Mouse (Mus musculus) layer of hippocampus, postnatal 10 days (tissue): ENCODE measurements around the gene Grap. TPM values are rescaled to one million over a fixed set of nuclear protein-coding genes. Genes with fewer than 3 reads are reported as not detected.

Experiments used
- DNase-seq, 2 experiments: peaks; one replicate each; pipeline ENCODE4 v3.0.0; 2021; ENCODE audit warnings: low spot score in 2 of 2
- total RNA-seq, 2 experiments: library from RNA; stranded (reverse); gene quantifications; 2 replicates each; pipeline ENCODE4 v1.2.3; 2021

Gene Grap
- total RNA-seq, 2 experiments from 2014 or later = 9.6 to 10.4 TPM

DNA sequence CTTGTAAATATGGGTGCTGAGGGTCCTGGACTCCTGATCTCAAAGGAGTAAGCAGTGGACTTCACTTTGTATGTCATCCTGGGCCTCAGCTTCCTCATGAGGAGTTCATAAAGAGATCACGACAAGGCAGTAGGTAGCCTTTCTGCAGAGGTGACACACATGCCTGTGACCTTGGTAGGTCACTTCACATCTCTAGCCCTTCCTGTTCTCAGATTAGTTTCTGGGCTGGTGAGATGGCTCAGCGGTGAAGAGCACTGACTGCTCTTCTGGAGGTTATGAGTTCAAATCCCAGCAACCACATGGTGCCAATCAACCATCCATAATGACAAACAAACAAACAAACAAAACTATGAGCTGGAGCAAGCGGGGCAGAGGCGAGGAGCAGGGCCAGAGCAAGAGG, 24.6 kb downstream of the Grap start:
- no peak for DNase-seq

DNA sequence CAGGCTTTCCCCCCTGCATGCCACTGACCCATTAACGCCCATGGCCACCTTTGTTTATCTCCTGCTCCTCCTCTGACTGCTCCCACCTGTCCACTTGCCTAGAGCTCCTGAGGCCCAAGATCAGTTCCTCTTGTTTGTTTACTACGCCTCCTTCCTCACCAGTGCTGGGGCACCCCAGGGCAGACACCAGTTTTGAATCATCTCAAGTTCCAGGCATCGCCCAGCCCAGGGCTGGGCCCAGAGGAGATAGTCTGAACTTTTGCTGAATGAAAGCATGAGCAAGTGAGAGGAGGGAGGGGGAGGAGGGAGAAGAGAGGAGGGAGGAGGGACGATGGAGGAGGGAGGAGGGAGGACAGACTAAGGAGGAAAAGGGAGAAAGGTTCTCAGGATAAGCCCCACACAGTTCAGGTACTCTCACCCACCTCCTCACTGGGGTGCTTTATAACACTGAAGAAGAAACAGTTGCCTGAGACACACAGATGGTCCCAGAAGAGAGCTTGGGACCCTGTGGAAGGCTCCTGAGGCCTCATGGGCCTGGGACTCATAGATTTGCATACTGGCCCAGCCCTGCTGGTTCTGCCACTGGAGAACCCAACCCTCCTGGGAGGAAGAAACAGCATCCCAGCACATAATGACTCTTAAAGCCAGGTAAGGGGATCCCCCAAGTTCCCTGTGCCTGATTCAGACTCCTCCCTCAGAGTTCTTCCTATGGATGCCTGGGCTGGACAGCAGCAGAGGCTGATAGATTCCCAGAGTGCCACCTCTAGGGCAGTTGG, 26.2 kb downstream of the Grap start:
- no peak for DNase-seq

DNA sequence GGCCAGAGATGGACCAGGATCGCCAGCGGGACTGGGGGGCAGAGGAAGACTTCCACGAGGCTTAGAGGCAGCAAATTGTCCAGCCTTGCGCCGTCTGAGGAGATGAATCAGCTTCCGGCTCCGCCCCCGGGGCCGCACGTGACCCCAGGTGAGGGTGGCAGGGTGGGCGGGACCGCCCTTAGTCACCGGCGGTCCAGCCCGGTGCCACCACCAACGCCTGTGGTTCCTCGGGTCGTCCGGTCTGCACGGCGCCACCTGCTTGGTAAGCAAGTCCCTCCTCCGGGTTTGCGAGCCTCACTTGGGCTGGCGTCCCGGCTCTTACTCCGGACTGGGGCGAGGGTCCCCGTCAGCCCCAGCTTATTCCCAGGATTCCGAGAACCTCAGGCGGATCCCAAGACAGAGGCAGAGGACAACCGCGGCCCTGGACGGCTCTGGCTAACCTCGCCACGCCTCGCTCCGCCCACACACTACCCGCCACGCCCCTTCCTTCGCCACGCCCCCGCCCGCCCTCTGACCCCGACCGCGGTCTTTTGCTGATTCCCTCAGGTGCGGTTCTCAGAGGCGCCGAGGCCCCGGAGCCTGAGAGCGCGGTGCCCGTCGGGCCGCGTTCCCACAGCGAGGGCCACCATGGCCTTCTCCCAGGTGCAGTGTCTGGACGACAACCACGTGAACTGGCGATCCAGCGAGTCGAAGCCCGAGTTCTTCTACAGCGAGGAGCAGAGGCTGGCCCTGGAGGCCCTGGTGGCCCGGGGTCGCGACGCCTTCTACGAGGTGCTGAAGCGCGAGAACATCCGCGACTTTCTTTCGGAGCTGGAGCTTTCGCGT, 31.1 kb downstream of the Grap start, which contains the start of gene Fam83g:
Fam83g (plus strand) TSS at position 185 of the 825 bp plus-strand sequence.
- DNase-seq = no peak

DNA sequence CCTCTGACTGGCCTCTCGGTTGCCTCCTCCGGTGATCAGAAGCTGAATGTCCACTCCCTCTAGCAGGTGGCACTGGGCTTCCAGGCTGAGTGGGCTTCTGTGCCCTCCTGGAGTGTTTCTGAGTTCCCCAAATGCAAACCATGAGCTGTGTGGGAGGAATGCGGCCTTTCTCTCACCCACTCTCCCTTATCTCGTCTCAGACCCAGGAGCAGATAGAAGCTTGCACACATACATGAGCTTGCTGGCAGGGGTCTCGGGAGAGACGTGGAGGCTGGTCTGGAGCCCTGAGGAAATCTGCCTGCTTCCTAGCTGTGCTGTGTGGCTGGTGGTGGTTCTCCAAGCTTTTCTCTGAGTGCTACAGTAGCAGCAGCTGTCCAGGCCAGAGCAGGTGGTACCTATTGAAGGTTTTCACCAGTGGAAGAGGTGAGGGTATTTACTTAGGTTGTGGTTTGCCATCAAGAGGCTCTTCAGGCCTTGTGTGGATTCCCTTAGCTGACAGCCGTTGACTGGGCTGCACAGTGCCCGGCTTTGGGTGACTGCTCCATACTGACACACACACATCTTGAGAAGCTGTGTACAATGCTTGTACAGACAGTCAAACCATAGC, 32.2 kb downstream of the Grap start:
- no peak for DNase-seq

DNA sequence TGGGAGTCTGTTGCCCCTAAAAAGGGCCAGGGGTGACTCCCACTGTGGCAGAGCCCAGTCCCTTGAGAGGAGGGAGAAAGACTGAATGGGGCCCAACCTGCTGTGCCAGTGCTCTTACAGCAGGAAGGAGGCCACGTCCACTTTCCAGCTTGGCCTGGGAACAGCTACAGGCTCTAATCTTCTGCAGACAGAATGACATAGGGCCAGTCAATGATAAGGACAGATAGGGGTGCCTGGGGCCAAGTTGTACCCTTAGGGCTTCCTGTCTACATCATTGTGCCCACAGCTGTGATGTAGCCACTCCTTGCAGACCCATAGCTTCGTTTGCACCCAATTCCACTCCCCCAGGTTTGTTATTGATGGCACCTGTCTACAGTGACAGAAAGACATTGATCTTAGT, 33.1 kb downstream of the Grap start:
- DNase-seq = no peak

DNA sequence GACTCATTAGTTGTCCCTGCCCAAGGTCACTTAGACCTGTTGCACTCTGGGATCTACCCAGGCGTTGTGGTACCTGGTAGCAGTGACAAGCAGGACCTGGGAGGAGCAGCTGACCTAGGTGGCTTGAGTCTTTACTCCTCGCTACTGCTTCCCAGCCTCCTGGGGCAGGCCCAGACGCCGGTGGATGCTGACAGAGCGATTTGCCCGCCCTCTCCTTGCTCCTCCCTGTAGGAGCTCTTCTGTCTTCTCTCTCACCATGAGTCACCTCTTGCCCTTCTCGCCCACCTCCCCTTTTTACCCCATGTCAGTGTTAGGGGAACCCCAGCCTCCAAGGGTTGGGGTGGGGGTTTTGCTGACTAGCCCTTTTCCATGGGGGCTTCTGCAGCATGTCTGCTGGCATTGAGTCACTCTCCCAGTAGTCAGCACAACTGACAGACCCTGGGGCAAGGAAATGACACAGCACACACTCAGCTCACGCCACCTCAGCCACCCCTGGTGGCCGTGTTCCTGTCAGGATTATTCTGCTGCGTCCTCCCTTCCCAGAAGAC, 33.9 kb downstream of the Grap start:
- no peak for DNase-seq

DNA sequence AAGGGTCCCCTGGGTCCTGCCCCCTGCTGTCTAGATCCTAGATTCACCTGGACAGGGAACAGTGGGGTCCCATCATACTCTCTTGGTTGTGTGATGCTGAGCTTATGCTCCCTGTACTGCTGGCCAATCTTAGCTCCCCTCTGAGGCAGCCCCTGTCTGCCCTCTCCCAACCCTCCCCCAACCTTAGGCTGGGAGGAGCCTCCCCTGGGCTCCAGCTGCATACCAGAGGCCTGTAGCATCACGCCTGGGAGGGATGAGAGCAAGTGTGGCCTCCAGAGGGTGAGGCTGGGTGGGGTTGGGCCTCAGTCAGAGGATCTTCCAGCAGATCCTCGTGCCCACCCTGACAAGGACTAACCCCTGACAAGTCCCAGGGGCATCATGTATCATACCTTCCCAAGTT, 34.5 kb downstream of the Grap start:
- DNase-seq = no peak

DNA sequence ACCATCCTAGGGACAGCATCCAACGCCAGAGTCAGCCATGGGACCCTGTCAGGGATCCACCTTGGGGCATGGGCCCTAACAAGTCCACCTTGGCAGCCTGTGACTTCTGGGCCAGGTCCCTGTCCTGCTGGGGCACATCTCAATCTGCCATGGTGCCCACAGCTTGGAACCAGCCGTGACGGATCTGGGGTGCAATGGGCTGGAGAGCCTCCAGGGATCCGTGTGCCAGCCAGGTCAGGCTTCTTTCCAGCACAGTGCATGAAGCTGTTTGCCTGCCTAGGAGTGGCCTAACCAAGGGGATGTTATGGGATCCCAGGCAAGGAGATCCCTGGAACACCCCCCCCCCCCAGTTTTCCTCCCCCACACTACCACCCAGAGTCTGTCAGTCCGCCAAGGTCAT, 39.9 kb downstream of the Grap start:
- DNase-seq = peak; percentile 22 to 31

DNA sequence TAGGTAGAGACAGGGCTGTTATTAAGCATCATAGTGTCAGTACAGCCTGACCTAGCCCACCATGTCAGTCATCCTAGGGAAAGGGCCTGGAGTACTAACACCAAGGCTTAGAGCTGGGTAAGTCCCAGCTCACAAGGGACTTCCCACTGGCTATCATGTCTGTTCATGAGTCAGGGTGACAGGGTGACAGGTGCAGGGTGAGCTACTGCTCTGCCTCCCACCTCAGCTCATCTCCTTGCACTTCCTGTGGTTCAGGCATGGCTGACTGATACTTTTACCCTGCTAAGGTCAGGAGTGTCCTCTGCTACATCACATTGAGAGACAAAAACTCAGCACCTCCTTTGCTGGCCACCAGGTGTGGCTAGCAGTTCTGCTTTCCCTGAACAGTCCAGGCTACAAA, 45.8 kb downstream of the Grap start:
- DNase-seq = no peak

DNA sequence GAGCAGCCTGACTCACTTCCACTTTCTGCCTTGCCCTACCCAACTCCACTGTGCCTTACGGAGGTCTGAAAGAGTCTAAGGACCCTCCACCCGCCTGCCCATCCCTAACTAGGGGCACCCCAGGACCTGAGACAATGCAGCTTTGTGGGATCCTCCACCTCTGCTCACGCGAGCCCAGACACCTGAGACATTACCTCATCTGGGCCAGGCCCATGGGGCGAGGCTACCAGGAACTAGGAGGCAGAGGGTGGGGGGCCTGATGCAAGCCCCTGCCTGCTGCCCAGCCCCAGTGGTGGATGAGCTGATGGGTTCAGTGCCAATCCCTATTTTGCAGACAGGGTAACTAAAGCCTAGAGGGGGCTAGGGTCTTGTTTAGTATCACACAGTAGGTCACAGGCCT, 46.4 kb downstream of the Grap start:
- DNase-seq = no peak

DNA sequence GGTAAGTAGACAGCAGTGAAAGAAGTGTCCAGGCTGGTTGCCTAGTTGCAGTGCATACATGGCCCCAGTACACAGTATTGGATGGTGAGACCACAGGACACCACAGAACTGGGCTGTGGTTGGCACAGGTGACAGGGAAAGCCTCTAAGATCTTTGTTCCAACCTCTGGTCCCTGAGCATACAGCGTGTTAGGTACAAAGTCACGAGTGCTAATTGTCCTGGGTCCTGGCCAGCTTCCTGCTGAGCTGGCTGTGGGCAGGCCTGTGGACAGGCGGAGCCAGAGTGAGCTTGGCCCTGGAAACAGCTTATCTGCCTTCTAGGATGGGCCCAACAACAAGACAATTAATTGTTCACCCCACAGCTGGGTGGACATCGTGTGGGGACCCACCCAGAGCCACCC, 46.9 kb downstream of the Grap start:
- peak; percentile 21 to 31 for DNase-seq

DNA sequence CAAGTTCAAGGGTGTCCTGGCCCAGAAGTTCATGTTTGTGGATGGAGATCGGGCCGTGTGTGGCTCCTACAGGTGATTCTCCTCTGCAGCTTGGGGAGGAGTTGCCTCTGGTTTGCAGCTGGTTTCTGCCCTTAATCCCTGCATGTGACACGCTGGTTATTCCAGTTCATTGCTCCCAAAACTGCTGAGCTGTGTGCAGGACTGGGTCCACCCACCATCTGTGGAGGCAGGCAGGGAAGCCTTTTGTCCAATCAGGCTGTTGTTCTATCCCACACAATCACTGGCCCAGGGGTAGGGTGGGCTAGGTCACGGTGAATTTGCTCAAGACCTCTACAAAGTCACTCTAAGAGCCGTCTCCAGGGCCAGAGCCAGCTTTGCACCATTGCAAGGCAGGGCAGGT, 48.6 kb downstream of the Grap start:
- no peak for DNase-seq

DNA sequence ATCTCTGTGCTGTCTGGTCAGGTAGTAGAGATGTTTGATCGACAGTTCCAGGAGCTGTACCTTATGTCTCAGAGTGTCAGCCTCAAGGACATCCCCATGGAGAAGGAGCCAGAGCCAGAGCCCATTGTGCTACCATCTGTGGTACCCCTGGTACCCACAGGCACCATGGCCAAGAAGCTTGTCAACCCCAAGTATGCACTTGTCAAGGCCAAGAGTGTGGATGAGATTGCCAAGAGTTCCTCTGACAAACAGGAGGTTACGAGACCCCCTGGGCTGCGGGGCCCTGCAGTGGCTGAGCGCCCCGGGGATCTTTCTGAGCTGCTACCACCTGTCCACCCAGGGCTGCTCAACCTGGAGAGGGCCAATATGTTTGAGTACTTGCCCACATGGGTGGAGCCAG, 49.4 kb downstream of the Grap start:
- no peak for DNase-seq

DNA sequence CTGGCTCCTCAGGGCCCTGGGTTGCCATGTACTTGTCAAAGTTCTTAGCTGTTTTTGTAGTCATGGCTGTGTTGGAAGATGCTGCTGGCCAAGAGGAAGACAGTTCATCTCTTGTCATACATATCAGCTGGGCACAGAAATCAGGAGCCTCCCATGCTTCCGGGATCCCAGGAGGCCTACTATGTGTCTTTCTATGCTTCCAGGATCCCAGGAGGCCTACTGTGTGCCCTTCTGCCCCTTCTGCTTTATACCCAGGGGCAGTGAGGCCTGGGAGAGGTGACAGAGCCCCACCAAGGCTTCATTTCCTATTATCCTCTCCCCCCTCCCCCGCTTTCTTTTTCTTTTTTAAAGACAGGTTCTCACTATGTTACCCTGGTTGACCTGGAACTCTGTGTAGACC, 52.5 kb downstream of the Grap start:
- DNase-seq = no peak

DNA sequence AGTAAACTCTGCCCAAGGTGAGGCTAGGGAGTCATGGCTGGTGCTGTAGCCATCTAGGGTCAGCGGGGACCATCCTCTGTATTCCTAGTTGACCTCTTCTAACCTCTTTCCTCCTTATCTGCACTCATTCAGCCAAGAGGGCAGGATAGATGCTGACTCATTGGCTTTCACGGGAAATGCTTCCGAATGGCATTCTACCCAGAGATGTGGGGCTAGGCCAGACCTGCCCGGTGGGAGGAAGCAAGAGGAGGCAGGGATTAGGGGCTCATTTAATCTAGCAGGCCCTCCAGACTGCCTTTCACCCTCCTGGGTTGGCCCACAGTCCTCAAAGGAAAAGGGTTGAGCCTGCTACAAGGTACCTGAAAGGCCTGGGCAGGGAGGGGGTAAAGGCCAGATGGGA, 53.2 kb downstream of the Grap start:
- no peak for DNase-seq

DNA sequence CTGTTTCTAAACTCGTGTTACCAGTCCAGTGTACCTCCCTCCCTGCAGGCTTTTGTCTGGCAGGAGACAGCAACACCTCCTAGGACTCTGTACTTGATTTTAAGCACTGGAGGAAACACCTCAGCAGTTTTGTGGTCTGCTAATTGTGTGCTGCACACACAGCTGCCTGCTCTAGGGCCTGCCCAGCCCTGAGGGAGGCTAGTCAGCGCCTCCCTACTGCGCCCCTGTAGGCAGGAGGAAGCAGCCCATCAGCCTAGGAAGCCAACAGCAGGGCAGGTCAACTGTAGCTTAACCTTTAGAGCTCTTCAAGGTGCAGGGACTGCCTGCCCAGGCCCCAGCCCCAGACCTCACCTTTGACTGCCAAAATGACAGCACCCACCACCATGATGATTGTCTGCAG, 55.9 kb downstream of the Grap start:
- no peak for DNase-seq

DNA sequence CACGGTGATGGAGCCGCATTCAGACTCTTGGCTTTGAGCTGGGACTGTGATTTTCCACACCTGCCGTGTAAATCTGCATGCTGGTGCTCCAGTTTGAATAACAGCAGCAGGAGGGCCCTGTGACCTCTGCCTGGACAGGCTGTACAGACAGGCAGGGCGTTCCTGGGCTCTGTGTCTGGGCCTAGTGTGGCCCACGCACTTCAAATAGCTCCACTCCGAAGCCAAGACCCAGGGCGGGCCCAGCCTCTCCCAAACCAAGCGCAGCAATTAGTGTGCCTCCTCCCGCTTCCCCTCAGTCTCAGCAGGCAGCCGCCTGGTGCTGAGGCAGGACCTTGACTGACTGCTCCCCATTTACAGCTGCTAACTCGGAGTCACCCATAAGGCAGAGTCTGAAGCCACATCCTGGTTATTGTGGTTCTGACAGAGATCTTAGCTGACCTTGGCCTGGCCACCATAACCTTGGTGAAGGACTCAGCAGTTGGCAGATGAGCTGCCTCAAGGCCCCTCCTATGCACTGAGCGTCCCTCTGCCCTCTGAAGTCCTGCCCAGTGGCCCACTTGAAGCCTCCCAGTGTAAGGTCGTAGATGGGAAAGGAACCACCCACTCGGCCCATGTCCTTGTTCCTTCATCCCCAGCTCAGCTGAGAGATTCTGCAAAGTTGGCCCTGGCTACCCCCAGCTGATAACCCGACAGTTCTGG, 60.2 kb downstream of the Grap start:
- no peak for DNase-seq

DNA sequence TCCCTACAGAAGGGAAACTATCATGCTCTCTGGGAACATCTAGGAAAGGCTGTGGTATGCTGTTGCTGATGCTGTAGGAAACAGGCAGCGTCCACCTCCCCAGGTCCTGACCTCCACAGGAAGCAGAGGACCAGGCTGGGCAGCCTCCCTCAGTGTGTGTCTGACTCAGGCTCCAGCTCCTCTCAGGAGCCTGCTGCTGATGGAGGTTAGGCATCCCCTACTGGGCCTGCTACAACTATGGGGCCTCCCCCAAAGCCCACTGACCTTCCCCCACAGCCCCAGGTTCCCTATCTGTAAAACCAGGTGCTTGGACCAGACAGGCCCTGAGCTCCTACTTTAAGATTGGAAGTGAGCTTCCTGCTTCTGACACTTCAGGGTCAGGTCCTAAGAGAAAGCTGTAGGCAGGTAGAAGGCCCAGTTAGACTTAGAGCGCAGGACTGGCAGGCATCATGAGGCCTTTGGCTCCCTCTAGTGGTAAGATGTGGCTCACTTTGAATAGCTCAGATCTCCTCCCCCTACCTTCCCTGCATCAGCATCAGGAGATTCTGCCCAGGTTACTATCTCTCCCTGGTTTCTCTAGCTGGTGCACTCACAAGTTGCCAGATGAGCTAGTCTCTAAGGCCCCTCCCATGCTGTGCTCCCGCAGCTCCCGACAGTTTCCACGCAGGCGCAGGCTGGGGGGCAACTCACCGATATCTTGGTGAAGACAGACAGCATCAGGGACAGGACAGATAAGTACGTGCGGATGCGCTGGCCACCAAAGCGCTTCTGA, 61.5 kb downstream of the Grap start:
- peak; percentile 75 to 83 for DNase-seq

DNA sequence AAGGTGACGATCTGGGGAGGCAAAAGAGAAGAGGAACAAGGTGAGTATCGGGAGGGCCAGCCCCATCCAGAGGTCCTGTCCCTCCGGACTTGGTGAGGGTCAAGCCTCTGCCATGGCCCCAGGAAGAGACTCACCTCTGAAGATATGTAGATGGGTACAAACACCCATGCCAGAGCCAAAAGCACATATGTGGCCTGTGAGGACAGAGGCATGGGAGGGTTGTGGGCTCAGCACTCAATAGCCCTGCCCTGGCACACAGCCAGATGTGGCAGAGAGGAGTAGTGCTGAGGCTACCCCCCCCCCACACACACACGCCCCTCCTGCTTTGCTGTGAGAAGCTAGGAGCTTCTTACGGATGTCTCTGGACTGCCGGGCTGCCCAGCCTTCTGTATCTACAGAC, 62.1 kb downstream of the Grap start:
- no peak for DNase-seq

DNA sequence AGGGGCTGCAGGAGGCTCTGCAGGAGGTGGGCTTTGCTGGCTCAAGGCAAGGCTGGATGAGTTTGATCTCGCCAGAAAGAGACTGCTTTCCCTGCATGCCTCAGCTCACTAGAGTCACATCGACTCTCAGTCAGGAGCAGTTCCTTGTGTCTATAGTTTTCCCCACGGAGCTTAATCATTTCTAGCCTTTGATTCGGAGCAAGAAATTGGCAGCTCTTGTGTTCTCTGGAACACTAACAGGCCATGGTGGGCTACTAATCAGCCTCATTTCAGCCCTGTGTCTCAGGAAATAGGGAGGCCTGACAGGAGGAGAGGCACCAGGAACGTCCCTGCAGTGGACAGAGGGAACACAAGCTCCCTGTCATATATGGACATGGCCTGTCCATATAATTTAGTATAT, 64.9 kb downstream of the Grap start:
- no peak for DNase-seq

DNA sequence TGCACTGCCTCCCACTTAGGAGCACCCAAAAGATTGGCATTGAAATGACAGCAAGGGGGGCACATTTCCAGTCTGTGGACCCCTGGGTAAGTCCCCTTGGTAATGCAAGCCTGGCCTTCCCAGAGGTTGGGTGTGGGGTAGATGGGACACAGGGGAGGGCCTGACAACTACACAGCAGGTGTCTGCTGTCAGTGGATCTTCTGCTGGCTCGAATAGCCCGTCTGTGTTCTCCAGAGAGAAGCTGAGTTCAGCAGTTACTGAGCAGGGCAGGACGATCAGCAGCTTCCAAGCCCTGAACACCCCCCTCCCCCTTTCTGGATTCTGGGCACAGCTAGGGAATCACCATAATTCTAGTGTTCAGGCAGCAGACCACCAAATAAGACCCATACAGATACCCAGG, 66.3 kb downstream of the Grap start:
- no peak for DNase-seq
